Comparison of ENCODE assay signal across 22 mouse cellular contexts in genomic region chr5:32261251-32261650, GRCm38 (mm10). TPM values are rescaled to one million over a fixed set of nuclear protein-coding genes. Genes with fewer than 3 reads are reported as not detected.
"Had no signal": no experiment of that assay in that cellular context is flagged by ENCODE, and none has a peak within 500 bp of the region (broad histone marks: within the 10 kb centered on the region; RNA-seq: fewer than 3 reads in every experiment).

No protein-coding gene starts in this region.

- ATAC-seq: liver, embryonic 12.5 days; midbrain, embryonic 13.5 days; midbrain, embryonic 16.5 days had no signal

- H3K4me1 ChIP-seq: limb, embryonic 10.5 days; limb, embryonic 13.5 days; liver, embryonic 15.5 days; lung, embryonic 15.5 days; megakaryocyte, embryonic 14.5 days; midbrain, embryonic 13.5 days; neural tube, embryonic 13.5 days had no signal

- H3K27ac ChIP-seq: kidney, embryonic 15.5 days; left cerebral cortex, adult 2 months; limb, embryonic 10.5 days; limb, embryonic 13.5 days; liver, embryonic 12.5 days; liver, embryonic 15.5 days; lung, embryonic 15.5 days; midbrain, embryonic 10.5 days; midbrain, embryonic 13.5 days; neural tube, embryonic 13.5 days had no signal

- DNase-seq: kidney, postnatal 36 days; layer of hippocampus, postnatal 36 days; liver; lung, adult 18-20 months; lung, postnatal 36 days; right cerebral cortex, postnatal 25 days; thymus, adult 18-20 months; thymus, postnatal 36 days had no signal

- H3K4me3 ChIP-seq: kidney, embryonic 15.5 days; left cerebral cortex, adult 2 months; limb, embryonic 10.5 days; limb, embryonic 13.5 days; liver, embryonic 12.5 days; liver, embryonic 15.5 days; lung, embryonic 15.5 days; megakaryocyte, embryonic 14.5 days; midbrain, embryonic 10.5 days; midbrain, embryonic 13.5 days; myocyte; neural tube, embryonic 13.5 days had no signal

- H3K27me3 ChIP-seq: kidney, embryonic 15.5 days; limb, embryonic 13.5 days; liver, embryonic 12.5 days; liver, embryonic 15.5 days; lung, embryonic 15.5 days; midbrain, embryonic 13.5 days; neural tube, embryonic 13.5 days had no signal

RNA-seq across cellular contexts. Expression of gene Plb1, which starts 28.7 kb away (rescaled TPM):
- total RNA-seq: monocyte, adult 5-6 weeks had no signal
- polyA plus RNA-seq: limb, embryonic 10.5 days; liver, embryonic 12.5 days; midbrain, embryonic 13.5 days; neural tube, embryonic 13.5 days had no signal
